Mouse (Mus musculus): ENCODE measurements at regions not wholly inside any gene's neighbourhood (a gene's known extent, or its start where the extent isn't known, plus 50 kb on each side); places are given as distances from the start of the nearest gene placed in this dataset.

GRCm38 (mm10) chr2:79151610-79152009 is 103.6 kb upstream of the Itga4 start:
- no peak overlapping the region for H3K4me3 ChIP-seq (ENCODE audit: low read depth, low read length)
- ATAC-seq (no peak), DNase-seq (no peak)
- peak overlapping the region; percentile 18; the same call in 1 of the 2 replicates for H3K4me2 ChIP-seq (ENCODE audit: low read depth, low read length)
- H3K4me1 ChIP-seq (ENCODE audit: insufficient read depth): no peaks in the 10 kb centered on the region
- no peaks in the 10 kb centered on the region for H3K36me3 ChIP-seq (replicated peaks; ENCODE audit: insufficient read depth, low read length)
- H3K9me3 ChIP-seq (ENCODE audit: low read length): no peaks in the 10 kb centered on the region
- no peaks in the 10 kb centered on the region for H3K27me3 ChIP-seq (ENCODE audit: insufficient read depth, low read length)
- TF ChIP-seq EP300 (IDR thresholded peaks at IDR 0.05; ENCODE audit: low read depth) (no peak), CTCF (IDR thresholded peaks at IDR 0.05; ENCODE audit: low read depth) (no peak)
- H3K27ac ChIP-seq (ENCODE audit: low read depth): no peak overlapping the region
- 66% methylated on average over 4 of the region's 4 CpGs for WGBS (ENCODE audit: insufficient replicate concordance)
- H3K9ac ChIP-seq (replicated peaks): no peak overlapping the region

DNA sequence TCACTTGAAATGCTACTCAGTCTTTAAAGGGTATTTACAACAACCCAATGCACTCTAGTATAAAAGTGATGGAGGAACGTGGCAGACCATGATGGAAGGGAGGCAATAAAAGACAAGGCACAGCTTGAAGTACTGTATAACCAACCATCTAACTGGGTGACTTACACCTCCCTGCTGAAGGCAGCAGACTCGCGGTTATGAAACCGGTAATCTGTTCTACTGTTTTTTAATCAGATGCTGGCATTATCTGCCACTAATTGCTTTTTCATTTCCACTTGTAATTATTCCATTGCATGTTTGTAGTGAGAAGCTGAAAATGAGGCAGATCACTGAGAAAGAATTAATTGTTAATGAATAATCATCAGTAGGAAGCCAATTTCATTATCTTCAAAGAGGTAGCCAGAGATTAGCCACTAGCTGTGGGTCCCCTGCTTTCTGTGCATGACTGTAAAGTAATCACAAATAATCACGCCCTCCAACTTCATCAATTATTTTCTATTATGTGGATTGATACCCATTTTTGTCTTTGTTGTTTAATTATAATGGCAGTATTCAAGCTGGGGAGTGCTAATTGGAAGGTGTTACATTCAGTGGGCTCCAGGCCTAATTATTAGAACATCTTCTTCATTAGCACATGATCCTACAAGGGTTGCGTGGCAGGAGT is 103.1 kb upstream of the Itga4 start:
- 73% methylated on average over 6 of the region's 6 CpGs for WGBS (ENCODE audit: insufficient replicate concordance)
- TF ChIP-seq CTCF (IDR thresholded peaks at IDR 0.05; ENCODE audit: low read depth) (no peak), EP300 (IDR thresholded peaks at IDR 0.05; ENCODE audit: low read depth) (no peak)

DNA sequence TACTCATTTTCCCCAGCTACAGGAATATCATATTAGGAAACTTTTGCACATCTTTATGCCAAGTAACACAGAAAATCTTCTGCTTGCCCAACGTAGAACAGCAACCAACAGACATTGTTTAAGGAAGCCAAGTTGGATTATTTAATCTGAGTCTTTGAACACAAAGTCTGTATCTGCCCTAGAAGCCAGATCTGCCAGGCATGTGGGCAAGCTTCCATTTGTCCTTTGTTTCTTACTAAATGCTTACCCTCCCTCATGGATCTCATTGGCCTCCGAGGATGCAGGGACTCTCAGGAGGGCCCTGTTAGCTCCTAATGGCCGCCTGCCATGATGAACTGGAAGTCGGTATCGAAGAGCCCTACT is 102.5 kb upstream of the Itga4 start:
- Histone ChIP-seq H3K4me2 (ENCODE audit: low read depth, low read length) (no peak overlapping the region), H3K36me3 (replicated peaks; ENCODE audit: insufficient read depth, low read length) (no peaks in the 10 kb centered on the region), H3K9me3 (ENCODE audit: low read length) (no peaks in the 10 kb centered on the region), H3K9ac (replicated peaks) (no peak overlapping the region), H3K27me3 (ENCODE audit: insufficient read depth, low read length) (no peaks in the 10 kb centered on the region), H3K27ac (ENCODE audit: low read depth) (no peak overlapping the region), H3K4me1 (ENCODE audit: insufficient read depth) (no peaks in the 10 kb centered on the region), H3K4me3 (ENCODE audit: low read depth, low read length) (no peak overlapping the region)
- TF ChIP-seq EP300 (IDR thresholded peaks at IDR 0.05; ENCODE audit: low read depth): no peak
- TF ChIP-seq CTCF (IDR thresholded peaks at IDR 0.05; ENCODE audit: low read depth): no peak
- no peak for DNase-seq
- no peak for ATAC-seq
- WGBS (ENCODE audit: insufficient replicate concordance): 82% methylated on average over 5 of the region's 5 CpGs

More for the DNA sequence above, 103.1 kb upstream of the Itga4 start:
- no peak overlapping the region for H3K9ac ChIP-seq (replicated peaks)
- no peak overlapping the region for H3K4me3 ChIP-seq (ENCODE audit: low read depth, low read length)
- no peaks in the 10 kb centered on the region for H3K9me3 ChIP-seq (ENCODE audit: low read length)
- no peaks in the 10 kb centered on the region for H3K27me3 ChIP-seq (ENCODE audit: insufficient read depth, low read length)
- no peaks in the 10 kb centered on the region for H3K4me1 ChIP-seq (ENCODE audit: insufficient read depth)
- no peaks in the 10 kb centered on the region for H3K36me3 ChIP-seq (replicated peaks; ENCODE audit: insufficient read depth, low read length)
- H3K4me2 ChIP-seq (ENCODE audit: low read depth, low read length): peak overlapping the region; percentile 18; the same call in 1 of the 2 replicates
- ATAC-seq (no peak), DNase-seq (no peak)
- H3K27ac ChIP-seq (ENCODE audit: low read depth): no peak overlapping the region

- H3K4me3 ChIP-seq (ENCODE audit: low read depth, low read length): no peak overlapping the region
Measured at GRCm38 (mm10) chr2:79153070-79153469, 102.2 kb upstream of the Itga4 start.

DNA sequence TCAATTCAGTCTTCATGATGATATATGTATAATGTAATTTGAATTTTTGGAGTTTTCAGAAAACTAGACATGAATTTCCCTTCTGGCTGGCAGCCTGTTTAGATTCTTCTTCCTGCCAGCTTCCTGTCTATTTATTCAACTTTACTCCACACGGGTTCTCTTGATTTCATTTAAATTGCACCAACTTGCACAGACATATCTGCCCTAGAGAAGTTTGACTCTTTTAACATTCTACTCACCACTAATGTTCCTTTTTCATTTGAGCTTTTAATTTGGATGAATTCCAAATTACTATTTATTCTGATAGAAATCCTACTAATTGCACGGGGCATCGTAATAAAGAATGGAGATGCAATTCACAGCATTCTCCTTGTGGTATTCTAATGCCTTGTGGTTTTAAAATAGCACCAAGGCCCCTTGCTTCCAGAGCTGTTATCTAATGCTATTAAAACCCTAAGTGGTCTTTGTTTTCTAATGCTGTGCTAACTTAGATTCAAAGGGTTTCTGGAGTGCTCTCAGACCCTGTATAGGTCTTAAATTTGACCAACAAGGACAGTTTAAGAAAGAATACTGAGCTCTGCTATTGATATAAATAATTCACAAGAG is 96.7 kb upstream of the Itga4 start:
- H3K27me3 ChIP-seq (ENCODE audit: insufficient read depth, low read length): no peaks in the 10 kb centered on the region
- WGBS (ENCODE audit: insufficient replicate concordance): 43% methylated on average over 3 of the region's 3 CpGs
- H3K9ac ChIP-seq (replicated peaks): no peak overlapping the region
- H3K27ac ChIP-seq (ENCODE audit: low read depth): no peak overlapping the region
- no peak overlapping the region for H3K4me3 ChIP-seq (ENCODE audit: low read depth, low read length)
- no peak for ATAC-seq
- no peaks in the 10 kb centered on the region for H3K36me3 ChIP-seq (replicated peaks; ENCODE audit: insufficient read depth, low read length)
- H3K4me1 ChIP-seq (ENCODE audit: insufficient read depth): no peaks in the 10 kb centered on the region
- no peak for DNase-seq
- H3K4me2 ChIP-seq (ENCODE audit: low read depth, low read length): no peak overlapping the region
- H3K9me3 ChIP-seq (ENCODE audit: low read length): no peaks in the 10 kb centered on the region
- TF ChIP-seq CTCF (IDR thresholded peaks at IDR 0.05; ENCODE audit: low read depth) (no peak), EP300 (IDR thresholded peaks at IDR 0.05; ENCODE audit: low read depth) (no peak)

More at GRCm38 (mm10) chr2:79153070-79153469, 102.2 kb upstream of the Itga4 start:
- H3K9ac ChIP-seq (replicated peaks): no peak overlapping the region
- no peak for TF ChIP-seq EP300 (IDR thresholded peaks at IDR 0.05; ENCODE audit: low read depth)
- no peak for TF ChIP-seq CTCF (IDR thresholded peaks at IDR 0.05; ENCODE audit: low read depth)
- no peaks in the 10 kb centered on the region for H3K36me3 ChIP-seq (replicated peaks; ENCODE audit: insufficient read depth, low read length)
- H3K27me3 ChIP-seq (ENCODE audit: insufficient read depth, low read length): no peaks in the 10 kb centered on the region
- DNase-seq (no peak), ATAC-seq (no peak)
- H3K9me3 ChIP-seq (ENCODE audit: low read length): no peaks in the 10 kb centered on the region
- 66% methylated on average over 4 of the region's 4 CpGs for WGBS (ENCODE audit: insufficient replicate concordance)
- no peak overlapping the region for H3K4me2 ChIP-seq (ENCODE audit: low read depth, low read length)
- no peaks in the 10 kb centered on the region for H3K4me1 ChIP-seq (ENCODE audit: insufficient read depth)
- no peak overlapping the region for H3K27ac ChIP-seq (ENCODE audit: low read depth)

DNA sequence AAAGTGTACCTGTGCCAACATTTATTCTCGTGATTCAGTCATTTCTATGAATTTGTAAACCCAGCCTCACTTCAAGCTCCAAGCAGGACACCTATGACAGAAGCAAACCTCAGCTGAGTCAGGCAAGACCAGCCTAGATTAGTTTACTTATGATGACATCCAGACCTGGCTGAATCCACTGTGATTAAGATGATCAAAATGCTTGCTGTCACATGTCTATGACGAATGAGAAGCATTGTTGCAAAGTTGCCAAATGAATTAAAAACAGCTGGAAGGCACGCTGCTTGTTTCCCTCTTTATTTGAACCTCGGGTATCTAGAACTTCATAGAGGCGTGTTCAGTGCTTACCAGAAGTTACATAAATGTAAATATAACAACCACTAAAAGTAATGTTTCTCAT is 95.9 kb upstream of the Itga4 start:
- no peak for DNase-seq
- H3K4me1 ChIP-seq (ENCODE audit: insufficient read depth): no peaks in the 10 kb centered on the region
- TF ChIP-seq EP300 (IDR thresholded peaks at IDR 0.05; ENCODE audit: low read depth) (no peak), CTCF (IDR thresholded peaks at IDR 0.05; ENCODE audit: low read depth) (no peak)

More for the DNA sequence above, 95.9 kb upstream of the Itga4 start:
- Histone ChIP-seq H3K27me3 (ENCODE audit: insufficient read depth, low read length) (no peaks in the 10 kb centered on the region), H3K27ac (ENCODE audit: low read depth) (no peak overlapping the region), H3K4me2 (ENCODE audit: low read depth, low read length) (no peak overlapping the region), H3K4me3 (ENCODE audit: low read depth, low read length) (no peak overlapping the region), H3K9ac (replicated peaks) (no peak overlapping the region), H3K36me3 (replicated peaks; ENCODE audit: insufficient read depth, low read length) (no peaks in the 10 kb centered on the region), H3K9me3 (ENCODE audit: low read length) (no peaks in the 10 kb centered on the region)
- no peak for ATAC-seq
- WGBS (ENCODE audit: insufficient replicate concordance): 73% methylated on average over 5 of the region's 5 CpGs

All from liver, postnatal 0 days (tissue).